Mouse (Mus musculus): Measurements from ENCODE around the gene Psph. TPM values are rescaled to one million over a fixed set of nuclear protein-coding genes. Genes with fewer than 3 reads are reported as not detected.
"Not testable (repeated sequence)": the region's sequence is repeated elsewhere in the genome, so short reads cannot be mapped to it uniquely, and the experiment has no call there.

The Psph gene
- 10 to 100 TPM; 10.6 to 13.2 TPM for total RNA-seq (2021)

DNA sequence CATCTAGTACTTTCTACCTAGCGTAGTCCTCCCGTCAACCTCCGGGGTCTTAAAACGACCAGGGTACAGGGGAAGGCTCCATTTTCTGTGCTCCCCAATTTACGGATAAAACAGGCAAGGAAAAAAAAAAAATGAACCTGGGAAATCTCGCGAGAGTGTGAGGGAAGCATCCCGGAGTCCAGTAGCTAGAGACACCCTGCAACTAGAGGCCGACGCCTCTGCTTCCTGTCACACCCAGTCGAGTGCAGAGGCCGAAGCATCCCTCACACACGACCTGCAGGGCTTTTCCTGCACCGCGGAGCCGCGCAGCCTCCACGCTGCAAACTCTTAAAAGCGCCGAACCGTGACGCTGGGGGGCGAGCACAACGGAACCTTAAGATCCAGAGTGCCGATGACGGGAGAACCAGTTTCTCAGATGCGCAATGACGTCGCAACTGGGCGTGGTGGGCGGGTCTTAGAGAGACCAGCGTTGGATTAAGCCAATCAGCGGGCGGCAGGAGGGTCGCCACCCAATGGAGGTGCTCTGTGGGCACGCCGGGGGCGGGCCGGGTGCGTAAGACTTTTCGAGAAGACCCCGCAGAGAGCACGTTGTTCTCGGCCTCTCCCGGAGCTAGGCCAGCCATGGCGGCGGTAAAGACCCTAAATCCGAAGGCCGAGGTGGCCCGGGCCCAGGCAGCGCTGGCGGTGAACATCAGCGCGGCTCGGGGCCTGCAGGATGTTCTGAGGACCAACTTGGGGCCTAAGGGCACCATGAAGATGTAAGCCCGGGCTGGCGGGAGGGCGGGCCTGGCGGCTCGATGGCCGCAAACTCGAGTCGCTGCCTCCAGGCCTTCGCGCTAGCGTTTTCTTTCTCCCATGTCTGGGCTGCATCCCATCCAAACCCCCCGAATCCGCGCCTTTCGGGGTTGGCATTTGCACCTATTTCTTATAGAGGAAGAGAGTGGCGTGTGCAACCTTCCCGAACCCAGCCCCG is at the start of gene Psph:
Gene Psph, minus strand, starts transcription at position 632 of the 973 bp plus-strand sequence.
- intact Hi-C loops (cut with DNase I), result no loop called here
- DNase-seq (ENCODE audit: low spot score), result peak; percentile 95

DNA sequence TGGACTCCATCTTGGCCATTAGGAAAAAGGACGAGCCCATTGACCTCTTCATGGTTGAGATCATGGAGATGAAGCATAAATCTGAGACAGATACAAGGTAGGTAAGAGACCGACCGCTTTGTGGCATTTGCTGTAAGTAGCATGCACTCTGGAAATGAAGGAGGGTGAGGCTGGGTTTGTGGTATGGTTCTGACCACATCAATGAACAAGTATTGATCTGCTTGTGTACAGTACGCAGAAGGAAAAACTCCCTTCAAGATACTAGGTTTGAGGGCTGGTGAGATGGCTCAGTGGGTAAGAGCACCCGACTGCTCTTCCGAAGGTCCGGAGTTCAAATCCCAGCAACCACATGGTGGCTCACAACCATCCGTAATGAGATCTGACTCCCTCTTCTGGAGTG is 3.3 kb upstream of the Psph start:
- intact Hi-C loops (cut with DNase I); DNase-seq (ENCODE audit: low spot score): not testable (repeated sequence)

DNA sequence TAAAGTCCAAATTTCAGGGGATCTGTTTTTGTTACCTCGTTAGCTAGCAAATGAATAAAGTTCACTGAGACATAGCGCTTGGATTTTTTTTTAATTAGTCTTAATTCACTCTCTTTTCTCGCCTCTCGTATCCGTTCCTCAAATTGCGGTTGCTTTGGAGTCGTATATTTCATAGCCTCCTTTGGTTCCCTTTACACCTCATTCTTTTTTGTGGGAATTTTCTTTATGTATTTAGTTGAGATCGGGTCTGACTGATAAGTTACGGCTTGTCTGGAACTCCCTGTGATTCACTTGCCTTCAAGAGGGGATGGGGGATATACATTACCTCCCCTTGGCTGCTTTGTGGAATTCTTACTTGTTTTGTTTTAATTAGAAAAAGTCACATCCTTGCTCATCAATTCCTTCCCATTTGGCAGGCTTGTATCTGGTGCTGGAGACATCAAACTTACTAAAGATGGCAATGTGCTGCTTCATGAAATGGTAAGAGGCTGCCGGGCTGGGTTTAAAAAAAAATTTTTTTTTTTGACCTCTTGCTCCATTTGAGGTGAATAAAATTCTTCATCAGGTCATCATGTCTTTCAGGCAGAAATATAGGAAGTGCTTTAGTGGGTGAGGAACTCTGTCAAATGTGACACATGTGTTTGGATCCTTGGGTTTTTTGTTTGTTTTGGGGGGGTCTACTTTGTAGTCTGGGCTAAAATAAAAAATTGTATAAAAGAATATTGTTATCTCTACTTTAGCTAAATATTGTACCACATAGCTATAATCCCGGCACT is 757 bp upstream of the Psph start:
- intact Hi-C loops (cut with DNase I), result no loop called here
- DNase-seq (ENCODE audit: low spot score), result no peak

DNA sequence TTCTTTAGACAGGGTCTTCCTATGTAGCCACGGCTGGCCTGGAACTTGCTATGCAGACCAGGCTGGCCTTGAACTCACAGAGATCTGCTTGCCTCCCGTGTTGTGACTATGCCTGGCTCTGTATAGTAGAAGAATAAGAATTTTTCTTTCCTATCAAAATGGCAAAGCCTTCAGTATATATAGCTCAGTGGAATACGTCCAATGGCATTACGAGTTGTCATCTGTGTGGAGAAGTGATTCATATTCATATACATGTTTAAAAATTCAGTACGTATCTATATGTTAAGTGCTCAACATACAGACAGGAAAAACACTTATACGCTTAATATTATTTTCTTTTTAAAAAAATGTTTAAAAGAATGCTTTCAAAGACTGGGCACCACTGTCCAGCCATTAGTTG is 1.1 kb downstream of the Psph start:
- no peak for DNase-seq (ENCODE audit: low spot score)

DNA sequence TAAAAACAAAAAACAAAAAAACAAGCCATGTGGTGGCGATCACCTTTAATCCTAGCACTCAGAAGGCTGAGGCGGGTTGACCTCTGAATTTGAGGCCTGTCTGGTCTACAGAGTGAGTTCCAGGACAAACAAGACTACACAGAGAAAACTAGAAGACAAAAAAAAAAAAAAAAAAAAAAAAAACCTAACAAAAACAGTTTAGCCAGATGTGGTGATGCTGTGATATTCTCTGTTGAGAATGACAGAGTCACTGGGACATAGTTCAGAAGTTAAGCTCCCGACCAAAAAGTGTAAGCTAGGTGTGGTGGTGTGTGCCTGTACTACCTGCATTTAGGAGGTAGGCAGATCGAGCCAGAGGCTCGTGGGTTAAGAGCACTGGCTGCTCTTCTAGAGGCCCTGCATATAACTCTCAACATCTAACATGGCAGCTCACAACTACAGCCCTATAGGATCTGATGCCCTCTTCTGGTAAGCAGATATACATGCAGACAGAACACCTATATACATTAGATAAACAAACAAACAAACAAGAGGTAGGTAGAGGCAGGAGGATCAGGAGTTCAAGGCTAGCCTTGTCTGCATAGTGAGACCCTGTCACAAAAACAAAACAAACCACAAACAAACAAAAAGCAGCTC is 1.9 kb downstream of the Psph start:
- DNase-seq (ENCODE audit: low spot score), result no peak
- intact Hi-C loops (cut with DNase I), result loop anchor here (2.0 kb wide), 1 partner anchor 59 kb away; no protein-coding TSS in a partner anchor

More for the DNA sequence above, 1.1 kb downstream of the Psph start:
- intact Hi-C loops (cut with DNase I), result no loop called here

DNA sequence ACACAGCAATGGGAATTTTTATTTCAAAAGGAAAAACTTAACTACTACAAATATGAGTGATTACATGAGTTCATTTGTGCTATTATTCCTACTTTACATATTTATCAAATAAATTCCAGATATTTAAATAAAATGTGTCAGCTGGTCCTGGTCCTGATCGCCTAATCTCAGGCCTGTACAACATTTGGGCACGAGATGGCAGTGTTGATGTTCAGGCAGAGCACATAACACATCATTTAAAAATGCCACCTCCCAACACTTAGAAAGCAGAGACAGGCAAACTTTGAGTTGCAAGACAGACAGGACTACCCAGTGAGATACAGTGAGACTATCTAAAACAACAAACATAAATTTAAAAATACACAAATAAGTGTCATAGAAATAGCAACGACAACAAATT is 5.0 kb downstream of the Psph start:
- no peak for DNase-seq (ENCODE audit: low spot score)
- intact Hi-C loops (cut with DNase I), result no loop called here

DNA sequence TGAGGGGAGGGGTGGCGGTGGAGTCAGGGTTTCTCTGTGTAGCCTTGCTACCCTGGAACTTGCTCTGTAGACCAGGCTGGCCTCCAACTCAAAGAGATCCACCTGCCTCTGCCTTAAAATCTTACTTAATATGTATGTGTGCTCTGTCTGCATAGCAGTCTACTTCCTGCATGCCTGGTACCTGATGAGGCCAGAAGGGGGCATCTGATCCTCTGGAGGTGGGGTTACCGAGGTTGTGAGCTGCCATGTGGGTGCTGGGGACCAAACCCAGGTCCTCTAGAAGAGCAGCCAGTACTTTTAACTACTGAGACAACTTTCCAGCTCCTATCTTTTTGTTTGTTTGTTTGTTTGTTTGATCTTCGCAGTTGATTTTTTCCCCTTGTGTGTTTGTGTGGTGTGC is 7.1 kb downstream of the Psph start:
- intact Hi-C loops (cut with DNase I), result no loop called here
- DNase-seq (ENCODE audit: low spot score), result no peak

DNA sequence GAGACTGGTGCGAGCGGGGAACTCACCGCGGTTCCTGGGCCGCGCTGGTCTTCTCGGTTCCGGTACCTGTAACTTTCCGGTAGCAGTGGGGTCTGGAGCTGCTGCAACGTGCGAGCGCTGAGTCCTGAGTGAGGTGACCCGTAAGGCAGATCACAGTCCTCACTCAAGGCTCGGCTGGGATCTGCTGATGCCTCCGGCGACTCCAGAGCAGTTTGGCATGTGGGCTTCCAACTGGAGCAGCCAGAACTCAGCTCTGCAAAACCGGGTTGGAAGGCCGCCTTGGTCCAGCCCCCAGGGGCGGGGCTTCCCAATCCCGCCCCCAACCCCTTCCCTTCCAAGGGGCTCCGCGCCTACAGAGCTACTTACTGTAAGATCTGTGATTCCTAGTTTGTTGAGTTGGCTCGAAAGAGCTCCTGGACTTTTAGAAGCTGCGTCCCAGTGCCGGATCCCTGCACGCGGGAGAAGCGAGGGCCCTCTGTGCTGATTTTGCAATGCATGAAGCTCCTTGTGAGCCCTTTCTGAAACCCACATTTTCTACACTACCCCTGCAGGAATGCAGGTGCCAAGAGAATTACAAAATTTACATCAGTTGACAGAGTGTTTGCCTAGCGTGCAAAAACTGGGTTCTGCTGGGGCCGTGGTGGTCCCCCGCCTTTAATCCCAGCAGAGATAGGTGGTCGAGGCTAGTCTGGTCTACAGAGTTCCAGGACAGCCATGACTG is 8.1 kb downstream of the Psph start:
- peak; percentile 60 for DNase-seq (ENCODE audit: low spot score)
- intact Hi-C loops (cut with DNase I), result no loop called here

DNA sequence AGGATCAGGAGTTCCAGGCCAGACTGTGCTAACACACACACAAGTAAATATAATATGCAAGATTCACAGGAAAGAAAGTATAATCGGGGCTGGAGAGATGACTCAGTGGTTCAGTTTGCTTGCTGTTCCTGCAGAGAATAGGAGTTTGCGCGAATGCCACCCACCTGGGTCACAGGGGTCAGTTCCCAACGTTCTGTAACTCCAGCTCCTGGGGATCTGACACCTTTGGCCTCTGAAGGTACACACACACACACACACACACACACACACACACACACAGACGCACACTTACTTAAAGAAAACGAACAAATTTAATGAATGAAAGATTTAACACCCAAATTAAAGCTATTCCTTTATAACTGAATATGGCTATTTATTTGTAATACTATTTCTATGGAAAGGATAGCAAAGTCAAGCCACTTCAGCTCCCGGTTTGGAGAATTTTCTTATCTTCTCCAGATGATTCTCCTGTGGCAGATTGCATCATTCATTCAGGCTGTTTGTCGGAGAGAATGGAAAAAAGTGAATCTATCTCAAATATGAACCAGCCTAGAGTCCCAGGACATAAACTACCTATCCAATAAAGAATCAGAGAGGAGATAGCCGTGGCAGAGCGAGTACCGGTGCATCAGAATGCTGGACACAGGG is 8.8 kb downstream of the Psph start:
- DNase-seq (ENCODE audit: low spot score), result no peak
- intact Hi-C loops (cut with DNase I), result no loop called here

DNA sequence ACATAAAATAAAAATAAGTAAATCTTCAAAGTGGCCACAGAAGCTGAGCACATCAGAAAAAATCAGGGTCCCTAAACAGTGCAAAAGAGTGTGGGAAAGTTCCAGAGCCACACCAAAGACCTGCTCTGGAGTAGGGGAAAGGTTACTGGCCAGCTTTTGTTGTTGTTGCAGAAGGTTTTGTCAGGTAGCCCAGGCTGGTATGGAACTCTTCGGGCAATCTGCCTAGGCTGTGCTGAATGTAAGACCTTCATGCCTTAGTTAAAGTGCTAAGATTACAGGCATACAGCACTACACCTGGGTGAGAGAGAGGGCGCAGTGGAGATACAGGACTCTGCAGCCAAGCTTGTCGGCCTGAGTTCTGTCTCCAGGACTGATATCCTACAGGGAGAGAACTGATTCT is 12.6 kb downstream of the Psph start:
- intact Hi-C loops (cut with DNase I), result no loop called here
- no peak for DNase-seq (ENCODE audit: low spot score)

DNA sequence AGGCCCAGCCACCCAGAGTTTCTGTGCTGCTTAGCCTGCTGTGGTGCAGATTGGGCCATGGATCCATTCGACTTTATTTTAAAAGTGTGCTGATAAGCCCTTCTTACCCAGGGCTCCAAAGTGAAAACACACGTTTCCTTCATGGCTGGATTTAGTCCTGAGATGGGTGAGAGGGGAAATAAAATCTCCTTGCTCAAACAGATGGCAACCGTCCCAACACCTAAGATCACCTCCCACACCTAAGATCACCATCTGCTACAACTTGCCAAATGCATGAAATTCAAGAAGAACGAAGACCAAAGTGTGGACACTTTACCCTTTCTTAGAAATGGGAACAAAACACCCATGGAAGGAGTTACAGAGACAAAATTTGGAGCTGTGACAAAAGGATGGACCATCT is 13.9 kb downstream of the Psph start:
- DNase-seq (ENCODE audit: low spot score); intact Hi-C loops (cut with DNase I): not testable (repeated sequence)

DNA sequence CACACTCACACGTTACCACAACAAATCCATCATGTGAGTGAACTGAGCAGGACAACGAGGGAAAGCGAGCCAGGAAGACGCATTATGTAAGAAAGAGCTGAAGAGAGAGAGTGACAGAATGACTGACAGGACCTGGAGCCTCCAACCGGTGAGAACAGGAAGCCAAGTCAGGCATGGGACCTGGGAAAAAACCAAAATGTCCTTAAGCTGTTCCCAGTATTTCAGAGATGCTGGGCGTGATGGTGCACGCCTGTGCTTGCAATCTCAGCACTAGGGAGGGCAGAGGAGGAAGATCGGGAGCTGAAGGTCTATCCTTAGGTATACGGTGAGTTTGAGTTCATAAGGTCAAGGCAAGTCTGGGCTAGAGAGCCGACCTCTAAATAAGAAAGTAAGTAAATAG is 14.8 kb downstream of the Psph start:
- no peak for DNase-seq (ENCODE audit: low spot score)
- intact Hi-C loops (cut with DNase I), result no loop called here

DNA sequence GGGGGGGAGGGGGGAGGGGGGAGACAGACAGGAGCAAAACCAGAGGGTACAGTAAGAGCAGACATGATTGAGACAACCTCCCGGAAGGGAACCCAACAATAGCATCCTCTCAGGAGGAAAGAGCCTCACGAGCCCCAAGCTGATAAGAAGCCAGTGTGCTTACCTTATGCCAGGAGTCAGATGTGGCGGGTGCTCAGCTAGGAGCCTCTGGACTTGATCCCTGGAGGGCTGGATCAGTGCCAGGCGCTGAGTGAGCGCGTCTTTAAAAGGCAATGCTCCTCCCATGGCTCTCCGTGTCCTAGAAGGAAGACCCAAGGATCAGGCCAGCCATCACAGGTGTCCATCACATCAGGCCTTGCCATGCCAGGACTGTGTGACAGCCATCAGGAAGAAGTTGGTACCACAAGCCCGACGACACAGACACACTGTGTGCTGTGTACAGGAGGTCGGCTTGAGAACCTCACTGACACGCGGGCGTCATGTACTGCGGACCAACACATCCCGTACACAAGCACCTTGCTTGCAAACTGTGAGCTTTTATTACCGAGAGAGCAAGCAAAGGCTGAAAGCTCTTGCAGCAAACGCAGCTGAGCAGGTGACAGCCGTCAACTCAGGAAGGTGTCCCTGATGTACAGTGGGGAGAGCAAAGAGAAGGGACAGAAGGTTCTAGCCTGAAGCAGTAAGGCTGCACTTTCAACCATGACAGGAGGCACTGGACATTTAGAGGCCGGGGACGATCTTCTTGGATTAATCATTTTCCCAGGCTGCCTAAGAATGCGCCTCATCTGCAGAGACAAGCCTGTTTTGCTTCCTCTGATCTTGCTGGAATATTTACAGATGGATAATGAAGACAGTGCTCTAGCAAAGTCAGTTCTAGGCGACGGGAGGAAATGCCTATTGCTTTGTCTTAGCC is 16.6 kb downstream of the Psph start:
- intact Hi-C loops (cut with DNase I), result no loop called here

DNA sequence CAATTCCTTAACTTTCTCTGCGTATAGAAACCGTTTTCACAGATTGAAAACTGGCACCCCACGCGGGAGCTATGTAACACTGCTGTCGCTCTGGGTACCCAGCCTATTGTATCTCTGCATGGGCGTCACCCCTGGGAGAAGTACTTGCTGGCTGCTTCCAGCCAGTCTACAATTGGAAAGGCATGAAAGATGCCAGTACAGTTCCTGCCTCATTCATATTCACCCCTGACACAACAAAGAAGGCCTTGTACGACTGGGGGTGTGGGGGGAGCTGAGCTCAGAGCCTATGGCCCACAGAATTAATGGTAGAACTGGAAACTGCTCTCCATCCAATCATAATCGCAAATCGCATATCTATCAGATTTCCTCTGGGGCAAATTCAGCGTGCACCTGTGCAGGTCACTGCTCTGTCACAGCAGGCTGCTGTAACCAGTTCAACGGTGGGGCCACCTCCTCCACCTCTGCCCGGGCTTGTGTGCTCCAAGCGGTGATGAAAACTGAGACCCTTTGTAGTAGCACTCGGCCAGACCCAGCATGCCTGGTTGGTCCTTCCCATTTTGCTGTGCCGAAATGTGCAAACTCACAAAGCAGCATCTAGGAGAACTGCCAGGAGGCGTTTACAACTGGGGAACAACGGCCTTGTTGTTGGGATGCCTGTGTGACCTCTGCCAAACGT is 25.2 kb downstream of the Psph start:
- intact Hi-C loops (cut with DNase I), result no loop called here
- no peak for DNase-seq (ENCODE audit: low spot score)

More for the DNA sequence above, 16.6 kb downstream of the Psph start:
- DNase-seq (ENCODE audit: low spot score), result no peak

DNA sequence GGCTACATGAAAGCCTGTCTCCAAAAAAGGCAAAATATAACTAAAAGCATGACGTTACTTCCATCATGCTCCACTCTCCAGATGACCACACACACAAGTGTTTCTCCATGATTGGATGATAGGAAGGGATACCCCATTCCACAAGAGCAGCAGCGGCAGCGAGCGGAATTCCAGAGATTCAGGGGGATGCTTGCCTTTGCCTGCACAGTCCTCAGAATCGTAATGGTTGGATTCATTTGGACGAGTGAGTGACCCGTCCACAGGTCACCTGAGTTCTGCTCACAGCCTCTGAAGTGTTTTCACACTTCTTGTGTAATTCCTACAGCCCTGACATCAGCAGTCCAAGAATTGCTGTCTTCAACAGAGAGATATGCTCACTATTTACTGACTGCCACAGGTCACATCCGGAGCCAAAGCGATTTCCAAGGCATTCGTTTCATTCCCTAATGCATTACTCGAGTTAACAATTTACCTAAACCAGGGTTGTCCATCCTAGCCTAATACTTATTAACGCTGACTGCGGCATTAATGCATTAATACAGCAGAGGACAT is 27.2 kb downstream of the Psph start:
- no peak for DNase-seq (ENCODE audit: low spot score)
- intact Hi-C loops (cut with DNase I), result no loop called here

DNA sequence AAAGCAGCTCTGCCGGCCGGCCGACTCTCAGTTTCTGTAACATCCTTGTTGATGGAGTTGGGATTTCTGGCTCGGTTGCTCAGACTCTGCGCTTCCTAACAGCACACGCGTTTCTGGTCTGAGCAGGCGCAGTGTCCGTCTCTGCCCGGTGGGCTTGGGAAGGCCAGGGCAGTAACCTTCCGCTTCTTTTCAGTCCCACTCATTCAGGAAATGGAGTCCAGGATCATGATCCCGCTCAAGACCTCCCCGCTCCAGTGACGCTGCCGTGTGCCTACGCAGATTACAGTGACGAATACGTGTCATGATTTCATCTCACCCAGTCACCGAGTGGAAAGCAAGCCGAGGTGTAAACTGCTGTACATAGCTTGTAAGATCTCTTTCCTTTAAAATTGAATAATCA is 30.4 kb downstream of the Psph start:
- DNase-seq (ENCODE audit: low spot score), result no peak
- intact Hi-C loops (cut with DNase I), result no loop called here

DNA sequence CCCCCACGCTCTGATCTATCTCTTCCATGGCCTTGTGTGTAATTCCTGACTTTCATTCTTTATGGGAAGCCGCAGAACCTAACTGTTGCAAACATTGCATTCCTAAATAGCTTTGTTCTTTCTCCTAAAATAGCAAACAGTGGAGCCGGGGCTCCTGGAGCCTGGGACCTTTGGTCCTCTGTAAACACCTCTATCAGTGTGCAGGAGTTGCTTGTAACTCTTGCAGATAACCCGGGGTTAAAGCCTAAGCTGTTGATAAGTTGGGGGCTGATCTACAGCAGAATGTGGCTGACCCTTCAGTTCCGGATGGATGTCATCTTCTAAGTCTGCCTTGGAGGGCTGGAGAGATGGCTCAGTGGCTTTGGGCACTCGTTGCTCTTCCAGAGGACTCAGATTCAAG is 43.2 kb downstream of the Psph start:
- intact Hi-C loops (cut with DNase I), result no loop called here
- DNase-seq (ENCODE audit: low spot score), result no peak

Measured in heart, postnatal 25 days (tissue).